In the genomic region with DNA sequence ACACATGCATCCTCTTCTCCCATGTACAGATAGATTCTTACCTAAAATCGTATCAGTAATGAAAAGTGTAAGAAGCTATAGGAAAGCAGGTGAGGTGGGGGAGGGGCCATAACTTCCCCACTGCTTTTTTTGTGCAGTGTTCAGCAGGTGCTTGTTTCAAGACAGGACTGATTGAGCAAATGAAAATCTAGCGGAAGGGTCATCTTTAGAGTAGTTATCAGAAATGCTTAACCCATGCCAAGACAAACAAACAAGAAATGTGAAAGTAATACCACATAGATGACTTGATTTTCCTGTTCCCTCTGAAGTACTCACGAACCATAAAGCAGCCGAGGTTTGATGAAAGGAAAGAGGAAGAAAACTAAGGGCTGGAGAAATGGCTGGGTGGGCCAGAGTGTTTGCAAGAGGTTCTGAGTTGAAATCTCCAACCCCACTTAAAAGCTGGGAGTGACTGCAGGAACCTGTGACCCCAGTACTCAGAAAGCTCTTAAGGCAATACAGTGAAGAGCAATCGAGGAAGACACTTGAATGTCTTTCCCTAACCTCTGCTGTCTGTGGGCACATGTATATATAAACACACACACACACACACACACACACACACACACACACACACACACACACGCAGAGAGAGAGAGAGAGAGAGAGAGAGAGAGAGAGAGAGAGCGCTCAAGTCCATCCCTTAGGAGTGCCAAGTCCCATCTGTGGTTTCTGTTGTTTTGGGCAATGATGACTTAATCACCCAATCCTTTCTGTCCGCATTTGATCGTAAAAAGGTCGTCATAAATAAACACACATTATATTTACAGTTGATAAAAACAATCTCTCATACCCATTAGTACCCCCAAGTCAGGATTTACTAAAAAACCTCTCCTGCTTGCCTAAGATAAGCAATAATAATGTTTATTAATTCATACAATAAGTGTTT, we compare ENCODE assay signal across 17 mouse cellular contexts. TPM values are rescaled to one million over a fixed set of nuclear protein-coding genes. Genes with fewer than 3 reads are reported as not detected.
A peak's percentile ranks its signal among the peaks of the same experiment; 100 is the strongest.
DNase-seq lines count a peak whose midpoint lies in the region; ATAC-seq and TF ChIP-seq lines count a peak whose summit lies in the region.
"Had no signal": no experiment of that assay in that cellular context is flagged by ENCODE, and none has a peak within 500 bp of the region (broad histone marks: within the 10 kb centered on the region; RNA-seq: fewer than 3 reads in every experiment).

No protein-coding gene starts in this region.

- no peak overlapping the region for H3K9ac ChIP-seq in liver, adult 2 months (ENCODE audit: low read depth, low read length)
- H3K9ac ChIP-seq in liver, embryonic 16.5 days (ENCODE audit: low read depth, low read length) = no peak overlapping the region
- H3K9ac ChIP-seq in forebrain, postnatal 0 days = no peak overlapping the region
- H3K9ac ChIP-seq: forebrain, embryonic 15.5 days had no signal

- 34% methylated on average over 10 of the region's 10 CpGs for WGBS in liver, adult 2 months
- WGBS in liver, embryonic 16.5 days (ENCODE audit: insufficient replicate concordance) = 57% methylated on average over 9 of the region's 10 CpGs
- 82% methylated on average over 10 of the region's 10 CpGs for WGBS in forebrain, postnatal 0 days

- no peak overlapping the region for H3K4me2 ChIP-seq in liver, embryonic 16.5 days (ENCODE audit: low read depth, low read length)
- H3K4me2 ChIP-seq in forebrain, postnatal 0 days (ENCODE audit: low read depth) = no peak overlapping the region
- H3K4me2 ChIP-seq: forebrain, embryonic 15.5 days; heart, embryonic 11.5 days had no signal

- H3K27me3 ChIP-seq in liver, adult 2 months (ENCODE audit: control insufficient read depth, insufficient read depth, low read length) = no peaks in the 10 kb centered on the region
- H3K27me3 ChIP-seq in G1E (ENCODE audit: insufficient read depth, low read length) = no peaks in the 10 kb centered on the region
- H3K27me3 ChIP-seq in liver, embryonic 16.5 days (ENCODE audit: control insufficient read depth, insufficient read depth, low read depth, low read length) = no peaks in the 10 kb centered on the region
- no peaks in the 10 kb centered on the region for H3K27me3 ChIP-seq in forebrain, postnatal 0 days (ENCODE audit: insufficient read depth, low read length)
- H3K27me3 ChIP-seq: forebrain, embryonic 15.5 days; megakaryocyte, embryonic 14.5 days had no signal

- peaks cover 3% of the 10 kb centered on the region for H3K4me1 ChIP-seq in liver, adult 2 months (ENCODE audit: control insufficient read depth, insufficient read depth, low read length)
- peaks cover 27% of the 10 kb centered on the region for H3K4me1 ChIP-seq in G1E (ENCODE audit: insufficient read depth, low read depth, low read length)
- H3K4me1 ChIP-seq in liver, embryonic 16.5 days (ENCODE audit: control insufficient read depth, low read depth, low read length) = peaks cover 3% of the 10 kb centered on the region
- no peaks in the 10 kb centered on the region for H3K4me1 ChIP-seq in forebrain, postnatal 0 days (ENCODE audit: insufficient read depth)
- H3K4me1 ChIP-seq: forebrain, embryonic 15.5 days had no signal

- TF ChIP-seq POLR2A in liver, adult 2 months (IDR thresholded peaks at IDR 0.05; ENCODE audit: extremely low read depth, insufficient read depth, low read length) = no peak

- H3K27ac ChIP-seq in liver, adult 2 months (replicated peaks; ENCODE audit: insufficient read depth, low read depth, low read length) = no peak overlapping the region
- no peak overlapping the region for H3K27ac ChIP-seq in liver, embryonic 16.5 days (ENCODE audit: low read length)
- no peak overlapping the region for H3K27ac ChIP-seq in forebrain, postnatal 0 days (ENCODE audit: low read depth, low read length)
- H3K27ac ChIP-seq: forebrain, embryonic 15.5 days; hindbrain, postnatal 0 days had no signal

- no peak overlapping the region for H3K4me3 ChIP-seq in liver, adult 2 months (ENCODE audit: insufficient read depth, low read depth, low read length)
- no peak overlapping the region; the same call in 1 of the 2 replicates for H3K4me3 ChIP-seq in G1E (ENCODE audit: low read depth, low read length)
- H3K4me3 ChIP-seq in liver, embryonic 16.5 days (ENCODE audit: low read depth, low read length) = no peak overlapping the region
- H3K4me3 ChIP-seq in forebrain, postnatal 0 days (ENCODE audit: low read depth, low read length) = no peak overlapping the region
- H3K4me3 ChIP-seq: erythroblast, embryonic 14.5 days; forebrain, embryonic 15.5 days; megakaryocyte, embryonic 14.5 days had no signal

- peaks cover 17% of the 10 kb centered on the region; the same call in 1 of the 2 replicates for H3K36me3 ChIP-seq in liver, adult 2 months (ENCODE audit: control insufficient read depth, insufficient read depth, low read length)
- H3K36me3 ChIP-seq in G1E (replicated peaks) = peaks cover 41% of the 10 kb centered on the region
- H3K36me3 ChIP-seq in liver, embryonic 16.5 days (ENCODE audit: control insufficient read depth, insufficient read depth) = peaks cover 22% of the 10 kb centered on the region
- no peaks in the 10 kb centered on the region for H3K36me3 ChIP-seq in forebrain, postnatal 0 days (ENCODE audit: insufficient read depth)
- H3K36me3 ChIP-seq: forebrain, embryonic 15.5 days had no signal

- H3K9me3 ChIP-seq in G1E (replicated peaks) = no peaks in the 10 kb centered on the region
- H3K9me3 ChIP-seq in liver, embryonic 16.5 days (replicated peaks; ENCODE audit: control insufficient read depth, low read length) = no peaks in the 10 kb centered on the region
- no peaks in the 10 kb centered on the region for H3K9me3 ChIP-seq in forebrain, postnatal 0 days (ENCODE audit: low read length)
- H3K9me3 ChIP-seq: forebrain, embryonic 15.5 days; megakaryocyte, embryonic 14.5 days had no signal

- ATAC-seq in G1E (ENCODE audit: extremely low read depth, insufficient number of reproducible peaks, low FRiP score, poor library complexity, severe bottlenecking) = peak; percentile 50
- ATAC-seq in liver, embryonic 16.5 days (ENCODE audit: low read depth) = peak; percentile 14; the same call in 1 of the 2 replicates
- peak; percentile 73 for ATAC-seq in megakaryocyte-erythroid progenitor cell, adult 5-6 weeks (replicated peaks; ENCODE audit: low FRiP score, low TSS enrichment, poor library complexity, severe bottlenecking)
- no peak for ATAC-seq in forebrain, postnatal 0 days
- ATAC-seq: forebrain, embryonic 15.5 days; hindbrain, postnatal 0 days had no signal

- peak; percentile 79 for DNase-seq in liver, adult 2 months (ENCODE audit: extremely low read depth, low read depth, low spot score)
- DNase-seq in liver (no peak), G1E (ENCODE audit: low spot score) (no peak)
- no peak for DNase-seq in forebrain, postnatal 0 days
- no peak for DNase-seq in retina, embryonic 14.5 days (ENCODE audit: low spot score)
- DNase-seq: cerebellum, adult 11 months; cerebellum, postnatal 25 days; kidney, adult 11 months; kidney, postnatal 25 days; spleen, adult 18-20 months had no signal

- no peak for TF ChIP-seq CTCF in liver, adult 2 months (IDR thresholded peaks at IDR 0.05; ENCODE audit: low read depth, low read length)
- TF ChIP-seq CTCF in G1E (IDR thresholded peaks at IDR 0.05; ENCODE audit: low read depth, low read length) = no peak
- no peak for TF ChIP-seq CTCF in forebrain, postnatal 0 days (IDR thresholded peaks at IDR 0.05; ENCODE audit: low read depth)

- no peaks in the 10 kb centered on the region for H3K79me2 ChIP-seq in liver, adult 2 months (ENCODE audit: control insufficient read depth, insufficient read depth, low read length)

RNA-seq across cellular contexts. Expression of a gene that starts 6.5 kb away (rescaled TPM):
- total RNA-seq in liver, adult 2 months (2014; rRNA removed) = 136 and 148 TPM in 2 replicates
- 32.2 and 38.5 TPM in 2 replicates for polyA plus RNA-seq in liver, adult 2 months (2012; rRNA removed)
- total RNA-seq in G1E (2014; fragmentation: Nextera tagmentation) = 75.7 and 101 TPM in 2 replicates
- total RNA-seq in G1E (2017) = 48.2 and 48.5 TPM in 2 replicates
- polyA plus RNA-seq in G1E (2012) = 1.5 and 1.9 TPM in 2 replicates
- polyA plus RNA-seq in liver, embryonic 16.5 days (2015; fragmentation: Nextera tagmentation; extraction: Ambion mirVana) = 25.8 and 26.6 TPM in 2 replicates
- total RNA-seq in megakaryocyte-erythroid progenitor cell, adult 5-6 weeks (2014; fragmentation: Nextera tagmentation) = 8.6 and 12.8 TPM in 2 replicates
- total RNA-seq in megakaryocyte-erythroid progenitor cell, adult 5-6 weeks (2017) = 15.5 and 21.1 TPM in 2 replicates
- total RNA-seq in forebrain, postnatal 0 days (2014; rRNA removed) = 1.5 and 3.9 TPM in 2 replicates
- 3.0 and 4.7 TPM in 2 replicates for polyA plus RNA-seq in forebrain, postnatal 0 days (2015; fragmentation: Nextera tagmentation; extraction: Ambion mirVana)

RNA-seq across cellular contexts. Expression of a gene that starts 35.7 kb away (rescaled TPM):
- 36.1 and 46.2 TPM in 2 replicates for total RNA-seq in liver, adult 2 months (2014; rRNA removed)
- polyA plus RNA-seq in liver, adult 2 months (2012; rRNA removed) = 17.1 and 19.8 TPM in 2 replicates
- total RNA-seq in G1E (2014; fragmentation: Nextera tagmentation) = 94.6 and 95.6 TPM in 2 replicates
- 54.5 and 58.7 TPM in 2 replicates for total RNA-seq in G1E (2017)
- 31.9 and 36.5 TPM in 2 replicates for polyA plus RNA-seq in G1E (2012)
- 45.5 and 48.2 TPM in 2 replicates for polyA plus RNA-seq in liver, embryonic 16.5 days (2015; fragmentation: Nextera tagmentation; extraction: Ambion mirVana)
- total RNA-seq in megakaryocyte-erythroid progenitor cell, adult 5-6 weeks (2014; fragmentation: Nextera tagmentation) = 72.9 and 111 TPM in 2 replicates
- 38.7 and 44.5 TPM in 2 replicates for total RNA-seq in megakaryocyte-erythroid progenitor cell, adult 5-6 weeks (2017)
- total RNA-seq in forebrain, postnatal 0 days (2014; rRNA removed) = 14.7 and 16.8 TPM in 2 replicates
- 12.8 and 29.1 TPM in 2 replicates for polyA plus RNA-seq in forebrain, postnatal 0 days (2015; fragmentation: Nextera tagmentation; extraction: Ambion mirVana)
